Mouse (Mus musculus) intestine, embryonic 16.5 days (tissue): ENCODE results near the gene Hipk2. TPM values are rescaled to one million over a fixed set of nuclear protein-coding genes. Genes with fewer than 3 reads are reported as not detected.

Experiments
- ATAC-seq: fragments of 200-750 bp; cut with Nextera tagmentation; 2 replicates; pipeline ENCODE4 v1.8.0; 2017; ENCODE audit warnings: moderate TSS enrichment, moderate library complexity
- H3K27ac ChIP-seq: fragments of 300-500 bp; sonication (generic); 2 replicates; pipeline ENCODE4 v1.5.1; 2014; ENCODE audit warnings: mild to moderate bottlenecking, low read length
- H3K27me3 ChIP-seq: fragments of 300-500 bp; sonication (generic); replicated peaks from 2 replicates; pipeline ENCODE4 v1.6.1; 2014; ENCODE audit warnings: low read length, control low read depth, mixed read lengths; ENCODE audit not compliant: control insufficient read depth, insufficient read depth
- H3K36me3 ChIP-seq: fragments of 300-500 bp; sonication (generic); 2 replicates; pipeline ENCODE4 v1.6.1; 2014; ENCODE audit warnings: low read length, control low read depth; ENCODE audit not compliant: control insufficient read depth, insufficient read depth
- H3K4me1 ChIP-seq: fragments of 300-500 bp; sonication (generic); 2 replicates; pipeline ENCODE4 v1.6.1; 2014; ENCODE audit warnings: low read length, control low read depth, mixed read lengths; ENCODE audit not compliant: control insufficient read depth, insufficient read depth
- H3K4me2 ChIP-seq: fragments of 300-500 bp; sonication (generic); 2 replicates; pipeline ENCODE4 v1.6.1; 2014; ENCODE audit warnings: low read depth, low read length, control low read depth
- H3K4me3 ChIP-seq: fragments of 300-500 bp; sonication (generic); 2 replicates; pipeline ENCODE4 v1.5.1; 2014; ENCODE audit warnings: mild to moderate bottlenecking, low read length
- H3K9ac ChIP-seq: fragments of 300-500 bp; sonication (generic); 2 replicates; pipeline ENCODE4 v1.6.1; 2014; ENCODE audit warnings: low read depth, low read length
- H3K9me3 ChIP-seq: fragments of 300-500 bp; sonication (generic); 2 replicates; pipeline ENCODE4 v1.6.1; 2016; ENCODE audit warnings: low read length, control low read depth; ENCODE audit not compliant: control insufficient read depth
- WGBS: fragments of 180-500 bp; shearing (Covaris S2); extraction: QIAGEN DNeasy Blood & Tissue Kit; methylation state at CpG from one replicate; pipeline ENCODE4 v1.1.7; 2014; 5-methylcytosine and 5-hydroxymethylcytosine counted together
- polyA plus RNA-seq: library from polyadenylated mRNA; unstranded; fragments of >200 nt; fragmentation: Nextera tagmentation; extraction: Ambion mirVana; gene quantifications from 2 replicates; pipeline ENCODE4 v1.2.1, GENCODE M21; 2015

Hipk2 gene
- polyA plus RNA-seq, 1 experiment from 2014 or later: 18.7 TPM

- Histone ChIP-seq H3K36me3 (no peaks in the 10 kb centered on the region), H3K4me1 (no peaks in the 10 kb centered on the region), H3K4me3 (no peak overlapping the region), H3K27me3 (0 out of 2 replicates have a peak, but pooled peaks cover 3% of the 10 kb centered on the region), H3K4me2 (no peak overlapping the region), H3K27ac (no peak overlapping the region), H3K9ac (no peak overlapping the region), H3K9me3 (no peaks in the 10 kb centered on the region)
- 67% methylated on average over 6 of the region's 6 CpGs for WGBS
- ATAC-seq: no peak
These were observed 206.4 kb downstream of the Hipk2 start for GRCm38 (mm10) chr6:38669580-38669979.

GRCm38 (mm10) chr6:38662714-38663615 lies 213.0 kb downstream of the Hipk2 start, which contains the start of gene Clec2l:
Gene Clec2l (plus strand): TSS chr6:38663069.
- H3K9ac ChIP-seq: peak within 1 kb of the TSS; percentile 65

GRCm38 (mm10) chr6:38661626-38662025 lies 214.3 kb downstream of the Hipk2 start:
- Histone ChIP-seq H3K27me3 (peaks cover 15% of the 10 kb centered on the region), H3K4me2 (no peak overlapping the region), H3K9ac (no peak overlapping the region), H3K9me3 (no peaks in the 10 kb centered on the region), H3K36me3 (no peaks in the 10 kb centered on the region), H3K4me3 (no peak overlapping the region), H3K27ac (no peak overlapping the region), H3K4me1 (peaks cover 3% of the 10 kb centered on the region)
- WGBS: 62% methylated on average over 4 of the region's 4 CpGs
- no peak for ATAC-seq

More at GRCm38 (mm10) chr6:38662714-38663615, 213.0 kb downstream of the Hipk2 start, which contains the start of gene Clec2l:
- Histone ChIP-seq H3K27ac (no peak within 1 kb of the TSS), H3K27me3 (peaks cover 15% of the 10 kb centered on the region), H3K4me2 (peak within 1 kb of the TSS; percentile 98), H3K9me3 (no peaks in the 10 kb centered on the region), H3K4me3 (peak within 1 kb of the TSS; percentile 60), H3K4me1 (peaks cover 3% of the 10 kb centered on the region), H3K36me3 (no peaks in the 10 kb centered on the region)
- under 1% methylated on average over 77 of the region's 84 CpGs for WGBS
- ATAC-seq: peak; percentile 84

- H3K9ac ChIP-seq: no peak overlapping the region
- no peaks in the 10 kb centered on the region for H3K9me3 ChIP-seq
- no peak overlapping the region for H3K4me3 ChIP-seq
- H3K4me1 ChIP-seq: no peaks in the 10 kb centered on the region
- H3K36me3 ChIP-seq: no peaks in the 10 kb centered on the region
- H3K4me2 ChIP-seq: no peak overlapping the region
- ATAC-seq: peak; percentile 46
- no peak overlapping the region for H3K27ac ChIP-seq
- H3K27me3 ChIP-seq: no peaks in the 10 kb centered on the region
- WGBS: 39% methylated on average over 14 of the region's 14 CpGs
These were observed 225.6 kb downstream of the Hipk2 start for GRCm38 (mm10) chr6:38650263-38650937.

GRCm38 (mm10) chr6:38649545-38649944 lies 226.4 kb downstream of the Hipk2 start:
- Histone ChIP-seq H3K4me3 (no peak overlapping the region), H3K27ac (no peak overlapping the region), H3K4me1 (no peaks in the 10 kb centered on the region), H3K4me2 (no peak overlapping the region), H3K36me3 (no peaks in the 10 kb centered on the region), H3K9me3 (no peaks in the 10 kb centered on the region), H3K27me3 (no peaks in the 10 kb centered on the region), H3K9ac (no peak overlapping the region)
- no peak for ATAC-seq
- 64% methylated on average over 3 of the region's 3 CpGs for WGBS

Other genes with a start within 250 kb of the Hipk2 start
- gene Klrg2, start 238.9 kb downstream of the Hipk2 start, polyA plus RNA-seq: 0.10 and 0.26 TPM in 2 replicates
- gene Clec2l, start 213.1 kb downstream of the Hipk2 start, polyA plus RNA-seq: 0.61 and 0.93 TPM in 2 replicates
- 4.3 and 4.8 TPM in 2 replicates for gene Tbxas1, start 761 bp downstream of the Hipk2 start, polyA plus RNA-seq
- gene Parp12, start 242.2 kb upstream of the Hipk2 start, polyA plus RNA-seq: 6.2 and 7.7 TPM in 2 replicates